ENCODE assay signal across 14 mouse cellular contexts in genomic region chr13:78211231-78212010, GRCm38 (mm10). TPM values are rescaled to one million over a fixed set of nuclear protein-coding genes. Genes with fewer than 3 reads are reported as not detected.
DNase-seq lines count a peak whose midpoint lies in the region; ATAC-seq lines count a peak whose summit lies in the region.
"Had no signal": no experiment of that assay in that cellular context is flagged by ENCODE, and none has a peak within 500 bp of the region (broad histone marks: within the 10 kb centered on the region; RNA-seq: fewer than 3 reads in every experiment).

No protein-coding gene starts in this region.

- DNase-seq in right cerebral cortex, postnatal 10 days (ENCODE audit: low spot score in 2 of 2) = peak; percentile 24 to 29
- DNase-seq in right cerebral cortex, adult 18-20 months = no peak
- DNase-seq in hindbrain, embryonic 14.5 days (ENCODE audit: low spot score) = no peak
- no peak for DNase-seq in cerebellum, adult 9-11 months
- no peak for DNase-seq in liver
- no peak for DNase-seq in heart, adult 18-20 months
- DNase-seq: gastrocnemius, adult 2 months; left cerebral cortex, postnatal 4 days had no signal

- H3K9ac ChIP-seq in embryonic facial prominence, embryonic 13.5 days = no peak overlapping the region
- peak overlapping the region; percentile 68 for H3K9ac ChIP-seq in hindbrain, embryonic 14.5 days
- H3K9ac ChIP-seq in neural tube, embryonic 14.5 days (replicated peaks; ENCODE audit: low read depth, low read length) = 0 out of 2 replicates have a peak overlapping the region, but pooled peaks have one; percentile 12
- H3K9ac ChIP-seq: heart, embryonic 12.5 days had no signal

- H3K27ac ChIP-seq in embryonic facial prominence, embryonic 13.5 days = no peak overlapping the region
- peak overlapping the region; percentile 84; the same call in 1 of the 2 replicates for H3K27ac ChIP-seq in hindbrain, embryonic 14.5 days
- no peak overlapping the region for H3K27ac ChIP-seq in neural tube, embryonic 14.5 days (ENCODE audit: low read depth, low read length)
- H3K27ac ChIP-seq: gastrocnemius, adult 2 months had no signal

- no peak overlapping the region for H3K4me3 ChIP-seq in embryonic facial prominence, embryonic 13.5 days
- H3K4me3 ChIP-seq in hindbrain, embryonic 14.5 days (replicated peaks; ENCODE audit: low read length) = 0 out of 2 replicates have a peak overlapping the region, but pooled peaks have one; percentile 38
- H3K4me3 ChIP-seq in neural tube, embryonic 14.5 days (ENCODE audit: low read depth, low read length) = no peak overlapping the region

- no peaks in the 10 kb centered on the region for H3K36me3 ChIP-seq in embryonic facial prominence, embryonic 13.5 days
- H3K36me3 ChIP-seq in hindbrain, embryonic 14.5 days (replicated peaks; ENCODE audit: control insufficient read depth, insufficient read depth) = no peaks in the 10 kb centered on the region
- no peaks in the 10 kb centered on the region for H3K36me3 ChIP-seq in neural tube, embryonic 14.5 days (ENCODE audit: control insufficient read depth, insufficient read depth, low read length)
- H3K36me3 ChIP-seq: heart, embryonic 12.5 days had no signal

- H3K4me1 ChIP-seq in embryonic facial prominence, embryonic 13.5 days = peaks cover 20% of the 10 kb centered on the region
- peaks cover 58% of the 10 kb centered on the region for H3K4me1 ChIP-seq in hindbrain, embryonic 14.5 days (replicated peaks; ENCODE audit: control insufficient read depth, insufficient read depth, low read length)
- H3K4me1 ChIP-seq in neural tube, embryonic 14.5 days (ENCODE audit: control insufficient read depth, insufficient read depth, low read length) = peaks cover 24% of the 10 kb centered on the region

- peak; percentile 15; the same call in 1 of the 2 replicates for ATAC-seq in embryonic facial prominence, embryonic 13.5 days (ENCODE audit: insufficient number of reproducible peaks, insufficient read depth, low FRiP score, low TSS enrichment, low read depth)
- no peak for ATAC-seq in hindbrain, embryonic 14.5 days (ENCODE audit: low FRiP score)
- ATAC-seq in neural tube, embryonic 14.5 days (ENCODE audit: low read depth) = no peak
- ATAC-seq: intestine, postnatal 0 days had no signal

- H3K9me3 ChIP-seq in embryonic facial prominence, embryonic 13.5 days = no peaks in the 10 kb centered on the region
- no peaks in the 10 kb centered on the region for H3K9me3 ChIP-seq in hindbrain, embryonic 14.5 days (ENCODE audit: control insufficient read depth, low read length)
- no peaks in the 10 kb centered on the region for H3K9me3 ChIP-seq in neural tube, embryonic 14.5 days (ENCODE audit: control insufficient read depth, low read length)
- H3K9me3 ChIP-seq: heart, embryonic 12.5 days had no signal

- H3K4me2 ChIP-seq in embryonic facial prominence, embryonic 13.5 days = no peak overlapping the region; the same call in 1 of the 2 replicates
- H3K4me2 ChIP-seq in hindbrain, embryonic 14.5 days (replicated peaks) = peak overlapping the region; percentile 95
- H3K4me2 ChIP-seq in neural tube, embryonic 14.5 days (ENCODE audit: low read depth, low read length) = peak overlapping the region; percentile 82; the same call in 1 of the 2 replicates

- peaks cover 73% of the 10 kb centered on the region for H3K27me3 ChIP-seq in embryonic facial prominence, embryonic 13.5 days
- H3K27me3 ChIP-seq in hindbrain, embryonic 14.5 days (ENCODE audit: control insufficient read depth, insufficient read depth, low read length) = 0 out of 2 replicates have a peak, but pooled peaks cover 3% of the 10 kb centered on the region
- H3K27me3 ChIP-seq in neural tube, embryonic 14.5 days (ENCODE audit: control insufficient read depth, insufficient read depth, low read length) = no peaks in the 10 kb centered on the region
- H3K27me3 ChIP-seq: CH12.LX had no signal

- 20% methylated on average over 14 of the region's 14 CpGs for WGBS in embryonic facial prominence, embryonic 13.5 days
- 37% methylated on average over 14 of the region's 14 CpGs for WGBS in hindbrain, embryonic 14.5 days
- 27% methylated on average over 14 of the region's 14 CpGs for WGBS in neural tube, embryonic 14.5 days

RNA-seq across cellular contexts. Expression of gene Nr2f1, which starts 11.9 kb away (rescaled TPM):
- polyA plus RNA-seq in embryonic facial prominence, embryonic 13.5 days (2015; fragmentation: Nextera tagmentation; extraction: Ambion mirVana) = 14.1 and 15.8 TPM in 2 replicates
- polyA plus RNA-seq in hindbrain, embryonic 14.5 days (2014; fragmentation: Nextera tagmentation; extraction: Ambion mirVana) = 64.3 and 70.7 TPM in 2 replicates
- 48.6 and 50.3 TPM in 2 replicates for polyA plus RNA-seq in neural tube, embryonic 14.5 days (2014; fragmentation: Nextera tagmentation; extraction: Ambion mirVana)
- total RNA-seq in heart, adult 18-20 months (2021) = 1 to 10 TPM; 2.1 to 2.6 TPM
- total RNA-seq: CH12.LX; megakaryocyte progenitor cell, adult 5-6 weeks had no signal

Comparison
In these comparisons a context has a peak if more than half of its experiments do, and no peak if none do; other contexts are left out.
1. DNase-seq: peak in right cerebral cortex, postnatal 10 days (2 of 2); none in right cerebral cortex, adult 18-20 months (single experiment), hindbrain, embryonic 14.5 days (single experiment), cerebellum, adult 9-11 months (single experiment), liver (single experiment) and heart, adult 18-20 months (0 of 2).